ENCODE assay signal across 13 mouse cellular contexts in the genomic region with DNA sequence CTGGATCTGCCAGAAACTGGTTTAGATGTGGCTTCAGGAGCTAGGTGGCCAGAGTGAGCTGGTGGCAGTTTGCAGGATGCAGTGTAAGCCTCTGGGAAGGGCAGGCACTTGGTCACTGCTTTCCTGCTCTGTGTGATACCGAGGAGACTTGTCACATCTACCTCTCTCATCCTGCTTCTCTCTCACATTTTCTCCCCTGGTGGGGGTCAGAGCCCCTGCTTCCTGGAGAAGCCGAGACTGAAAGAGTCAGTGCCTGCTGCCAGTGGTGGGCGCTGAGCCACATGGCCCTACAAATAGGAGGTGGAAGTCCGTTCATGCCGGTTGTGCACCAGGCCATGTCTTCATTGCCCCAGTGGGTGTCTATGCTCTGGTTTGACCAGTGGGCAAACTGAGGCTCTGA. TPM values are rescaled to one million over a fixed set of nuclear protein-coding genes. Genes with fewer than 3 reads are reported as not detected.
DNase-seq lines count a peak whose midpoint lies in the region; ATAC-seq and TF ChIP-seq lines count a peak whose summit lies in the region.
"Had no signal": no experiment of that assay in that cellular context is flagged by ENCODE, and none has a peak within 500 bp of the region (broad histone marks: within the 10 kb centered on the region; RNA-seq: fewer than 3 reads in every experiment).

No protein-coding gene starts in this region.

- no peak for ATAC-seq in limb, embryonic 12.5 days (ENCODE audit: insufficient number of reproducible peaks, insufficient read depth, low FRiP score, low TSS enrichment, low read depth)
- no peak for ATAC-seq in limb, embryonic 15.5 days (ENCODE audit: insufficient number of reproducible peaks, low FRiP score, low TSS enrichment, low read depth)
- no peak for ATAC-seq in forebrain, embryonic 14.5 days
- ATAC-seq: midbrain, embryonic 13.5 days had no signal

- no peaks in the 10 kb centered on the region for H3K9me3 ChIP-seq in limb, embryonic 12.5 days
- H3K9me3 ChIP-seq in limb, embryonic 10.5 days (replicated peaks): no peaks in the 10 kb centered on the region
- H3K9me3 ChIP-seq in embryonic facial prominence, embryonic 10.5 days: no peaks in the 10 kb centered on the region
- H3K9me3 ChIP-seq in limb, embryonic 15.5 days: no peaks in the 10 kb centered on the region
- H3K9me3 ChIP-seq in forebrain, embryonic 14.5 days (replicated peaks; ENCODE audit: control insufficient read depth, low read length): no peaks in the 10 kb centered on the region
- H3K9me3 ChIP-seq: midbrain, embryonic 13.5 days; neural tube, embryonic 12.5 days had no signal

- 90% methylated on average over 5 of the region's 5 CpGs for WGBS in limb, embryonic 12.5 days
- WGBS in limb, embryonic 10.5 days: 87% methylated on average over 5 of the region's 5 CpGs
- WGBS in embryonic facial prominence, embryonic 10.5 days: 84% methylated on average over 5 of the region's 5 CpGs
- 84% methylated on average over 5 of the region's 5 CpGs for WGBS in limb, embryonic 15.5 days
- WGBS in forebrain, embryonic 14.5 days: 89% methylated on average over 5 of the region's 5 CpGs

- H3K27ac ChIP-seq in gastrocnemius, adult 2 months: peak overlapping the region; percentile 61; the same call in 1 of the 2 replicates
- no peak overlapping the region for H3K27ac ChIP-seq in limb, embryonic 12.5 days
- no peak overlapping the region for H3K27ac ChIP-seq in limb, embryonic 10.5 days
- 0 out of 2 replicates have a peak overlapping the region, but pooled peaks have one; percentile 21 for H3K27ac ChIP-seq in embryonic facial prominence, embryonic 10.5 days (replicated peaks)
- peak overlapping the region; percentile 50; the same call in 1 of the 2 replicates for H3K27ac ChIP-seq in limb, embryonic 15.5 days
- no peak overlapping the region for H3K27ac ChIP-seq in forebrain, embryonic 14.5 days (ENCODE audit: low read depth, low read length)
- H3K27ac ChIP-seq: midbrain, embryonic 13.5 days; neural tube, embryonic 12.5 days had no signal

- H3K9ac ChIP-seq in limb, embryonic 12.5 days (replicated peaks): 0 out of 2 replicates have a peak overlapping the region, but pooled peaks have one; percentile 18
- H3K9ac ChIP-seq in limb, embryonic 15.5 days: no peak overlapping the region
- H3K9ac ChIP-seq in forebrain, embryonic 14.5 days (ENCODE audit: low read length): no peak overlapping the region
- H3K9ac ChIP-seq: midbrain, embryonic 13.5 days; neural tube, embryonic 12.5 days had no signal

- H3K36me3 ChIP-seq in limb, embryonic 12.5 days: peaks cover 49% of the 10 kb centered on the region
- peaks cover 60% of the 10 kb centered on the region for H3K36me3 ChIP-seq in limb, embryonic 10.5 days
- H3K36me3 ChIP-seq in embryonic facial prominence, embryonic 10.5 days (replicated peaks): peaks cover 65% of the 10 kb centered on the region
- H3K36me3 ChIP-seq in limb, embryonic 15.5 days: peaks cover 35% of the 10 kb centered on the region
- peaks cover 30% of the 10 kb centered on the region for H3K36me3 ChIP-seq in forebrain, embryonic 14.5 days (ENCODE audit: control insufficient read depth, insufficient read depth, low read length)

- intact Hi-C loops in gastrocnemius, adult 2 months (cut with DNase I): no loop called here

- no peak overlapping the region for H3K4me3 ChIP-seq in gastrocnemius, adult 2 months
- H3K4me3 ChIP-seq in limb, embryonic 12.5 days (replicated peaks): no peak overlapping the region
- H3K4me3 ChIP-seq in limb, embryonic 10.5 days: no peak overlapping the region
- H3K4me3 ChIP-seq in embryonic facial prominence, embryonic 10.5 days: no peak overlapping the region
- H3K4me3 ChIP-seq in limb, embryonic 15.5 days: no peak overlapping the region
- H3K4me3 ChIP-seq in forebrain, embryonic 14.5 days (ENCODE audit: low read depth, low read length): no peak overlapping the region
- H3K4me3 ChIP-seq: midbrain, embryonic 13.5 days; neural tube, embryonic 12.5 days had no signal

- no peak for TF ChIP-seq CTCF in gastrocnemius, adult 2 months (IDR thresholded peaks at IDR 0.05)

- no peak overlapping the region for H3K4me2 ChIP-seq in limb, embryonic 12.5 days
- no peak overlapping the region for H3K4me2 ChIP-seq in limb, embryonic 15.5 days
- no peak overlapping the region for H3K4me2 ChIP-seq in forebrain, embryonic 14.5 days (ENCODE audit: low read length)
- H3K4me2 ChIP-seq: midbrain, embryonic 13.5 days; neural tube, embryonic 12.5 days had no signal

- no peaks in the 10 kb centered on the region for H3K27me3 ChIP-seq in limb, embryonic 12.5 days
- H3K27me3 ChIP-seq in limb, embryonic 10.5 days (ENCODE audit: low read depth, poor library complexity, severe bottlenecking): no peaks in the 10 kb centered on the region
- no peaks in the 10 kb centered on the region for H3K27me3 ChIP-seq in embryonic facial prominence, embryonic 10.5 days (replicated peaks; ENCODE audit: low read depth, poor library complexity, severe bottlenecking)
- H3K27me3 ChIP-seq in limb, embryonic 15.5 days: no peaks in the 10 kb centered on the region
- no peaks in the 10 kb centered on the region for H3K27me3 ChIP-seq in forebrain, embryonic 14.5 days (replicated peaks; ENCODE audit: control insufficient read depth, insufficient read depth, low read length)
- H3K27me3 ChIP-seq: midbrain, embryonic 13.5 days; neural tube, embryonic 12.5 days had no signal

- DNase-seq in gastrocnemius, adult 2 months: no peak
- DNase-seq in gastrocnemius, adult 8-10 months (ENCODE audit: low spot score in 2 of 2): no peak
- DNase-seq in limb, embryonic 10.5 days (ENCODE audit: low spot score): no peak
- no peak for DNase-seq in embryonic facial prominence, embryonic 10.5 days (ENCODE audit: low spot score)
- no peak for DNase-seq in urinary bladder, adult 18-20 months (ENCODE audit: low spot score in 2 of 2)
- no peak for DNase-seq in forebrain, embryonic 14.5 days (ENCODE audit: low spot score)
- DNase-seq: adrenal gland, postnatal 10 days; cerebellum, postnatal 25 days; heart, postnatal 36 days had no signal

- 0 out of 2 replicates have a peak, but pooled peaks cover 9% of the 10 kb centered on the region for H3K4me1 ChIP-seq in limb, embryonic 12.5 days (replicated peaks)
- peaks cover 27% of the 10 kb centered on the region for H3K4me1 ChIP-seq in limb, embryonic 10.5 days
- H3K4me1 ChIP-seq in embryonic facial prominence, embryonic 10.5 days: peaks cover 49% of the 10 kb centered on the region
- peaks cover 12% of the 10 kb centered on the region; the same call in 1 of the 2 replicates for H3K4me1 ChIP-seq in limb, embryonic 15.5 days
- no peaks in the 10 kb centered on the region for H3K4me1 ChIP-seq in forebrain, embryonic 14.5 days (ENCODE audit: control insufficient read depth, insufficient read depth, low read length)
- H3K4me1 ChIP-seq: neural tube, embryonic 12.5 days had no signal

RNA-seq across cellular contexts. Expression of a gene that starts 8.7 kb away (rescaled TPM):
- 100 to 1,000 TPM; 136 to 159 TPM for total RNA-seq in gastrocnemius, adult 2 months (2021)
- total RNA-seq in gastrocnemius, adult 8-10 months (2022): 100 to 1,000 TPM; 117 to 122 (median 119) TPM
- polyA plus RNA-seq in limb, embryonic 12.5 days (2016; fragmentation: Nextera tagmentation; extraction: Ambion mirVana): 83.1 and 84.7 TPM in 2 replicates
- polyA plus RNA-seq in limb, embryonic 10.5 days (2016; fragmentation: Nextera tagmentation; extraction: Ambion mirVana): 78.3 and 93.3 TPM in 2 replicates
- polyA plus RNA-seq in embryonic facial prominence, embryonic 10.5 days (2016; fragmentation: Nextera tagmentation; extraction: Ambion mirVana): 79.7 and 87.1 TPM in 2 replicates
- polyA plus RNA-seq in limb, embryonic 15.5 days (2015; fragmentation: Nextera tagmentation; extraction: Ambion mirVana): 102 and 114 TPM in 2 replicates
- polyA plus RNA-seq in forebrain, embryonic 14.5 days (2014; fragmentation: Nextera tagmentation; extraction: Ambion mirVana): 23.6 and 23.7 TPM in 2 replicates

RNA-seq across cellular contexts. Expression of a gene that starts 26.0 kb away (rescaled TPM):
- total RNA-seq in gastrocnemius, adult 2 months (2021): 10 to 100 TPM in 1 of 2 experiments, 1 to 10 TPM in 1; 8.6 to 10.4 TPM
- 1 to 10 TPM; 6.5 to 9.2 (median 7.3) TPM for total RNA-seq in gastrocnemius, adult 8-10 months (2022)
- polyA plus RNA-seq in limb, embryonic 12.5 days (2016; fragmentation: Nextera tagmentation; extraction: Ambion mirVana): 14.2 and 15.9 TPM in 2 replicates
- 14.2 and 17.0 TPM in 2 replicates for polyA plus RNA-seq in limb, embryonic 10.5 days (2016; fragmentation: Nextera tagmentation; extraction: Ambion mirVana)
- 17.6 and 19.9 TPM in 2 replicates for polyA plus RNA-seq in embryonic facial prominence, embryonic 10.5 days (2016; fragmentation: Nextera tagmentation; extraction: Ambion mirVana)
- 18.2 and 18.7 TPM in 2 replicates for polyA plus RNA-seq in limb, embryonic 15.5 days (2015; fragmentation: Nextera tagmentation; extraction: Ambion mirVana)
- 35.3 and 39.7 TPM in 2 replicates for polyA plus RNA-seq in forebrain, embryonic 14.5 days (2014; fragmentation: Nextera tagmentation; extraction: Ambion mirVana)

Comparison
In these comparisons a context has a peak if more than half of its experiments do, and no peak if none do; other contexts are left out.
1. H3K27ac ChIP-seq: peak in gastrocnemius, adult 2 months (single experiment), embryonic facial prominence, embryonic 10.5 days (single experiment) and limb, embryonic 15.5 days (single experiment); none in limb, embryonic 12.5 days (single experiment), limb, embryonic 10.5 days (single experiment) and forebrain, embryonic 14.5 days (single experiment).